Mouse (Mus musculus): ENCODE measurements at regions not wholly inside any gene's neighbourhood (a gene's known extent, or its start where the extent isn't known, plus 50 kb on each side); places are given as distances from the start of the nearest gene placed in this dataset.
A peak's percentile ranks its signal among the peaks of the same experiment; 100 is the strongest.
"Not testable (repeated sequence)": the region's sequence is repeated elsewhere in the genome, so short reads cannot be mapped to it uniquely, and the experiment has no call there.

- no peak for DNase-seq
These were observed 63.1 kb upstream of the Cep295 start for GRCm38 (mm10) chr9:15420677-15421076.

GRCm38 (mm10) chr9:15421864-15422263 is 64.3 kb upstream of the Cep295 start:
- DNase-seq: no peak

- DNase-seq: not testable (repeated sequence)
These were observed 59.0 kb upstream of the Smco4 start for GRCm38 (mm10) chr9:15434279-15434678.

- DNase-seq: peak; percentile 34
These were observed 53.8 kb upstream of the Smco4 start for GRCm38 (mm10) chr9:15439319-15439980.

GRCm38 (mm10) chr9:15442131-15442530 is 51.1 kb upstream of the Smco4 start:
- no peak for DNase-seq
